Mouse (Mus musculus) frontal cortex, adult (tissue): ENCODE results near the gene 2210407C18Rik.

Source experiments
- ATAC-seq: cut with Nextera tagmentation; 2 replicates; pipeline ENCODE4 v1.9.2; 2017; ENCODE audit warnings: mild to moderate bottlenecking, moderate library complexity, mixed read lengths; ENCODE audit not compliant: low TSS enrichment

2210407C18Rik gene

GRCm38 (mm10) chr11:58615975-58616374 is at the start of gene 2210407C18Rik:
Gene 2210407C18Rik, minus strand, starts transcription at chr11:58616075.
- no peak for ATAC-seq

- ATAC-seq, result no peak
These were observed 42.7 kb upstream of the 2210407C18Rik start, which contains the start of gene Olfr322 for GRCm38 (mm10) chr11:58658596-58658995. Gene Olfr322, plus strand, starts transcription at chr11:58658782.

- ATAC-seq, result no peak
These were observed 39.3 kb upstream of the 2210407C18Rik start for GRCm38 (mm10) chr11:58655151-58655550.

GRCm38 (mm10) chr11:58643350-58643749 is 27.5 kb upstream of the 2210407C18Rik start:
- peak; percentile 55 for ATAC-seq

GRCm38 (mm10) chr11:58641638-58642358 is 25.9 kb upstream of the 2210407C18Rik start:
- no peak for ATAC-seq

- ATAC-seq, result no peak
These were observed 25.2 kb upstream of the 2210407C18Rik start for GRCm38 (mm10) chr11:58641057-58641456.

GRCm38 (mm10) chr11:58640272-58640867 is 24.5 kb upstream of the 2210407C18Rik start, which contains the start of gene Trim58:
Gene Trim58, plus strand, starts transcription at chr11:58640465.
- peak; percentile 34; the same call in 1 of the 2 replicates for ATAC-seq

GRCm38 (mm10) chr11:58638176-58638701 is 22.4 kb upstream of the 2210407C18Rik start:
- no peak for ATAC-seq

GRCm38 (mm10) chr11:58636376-58636977 is 20.6 kb upstream of the 2210407C18Rik start:
- ATAC-seq, result peak; percentile 62; the same call in 1 of the 2 replicates

GRCm38 (mm10) chr11:58634878-58635277 is 19.0 kb upstream of the 2210407C18Rik start:
- ATAC-seq, result no peak

GRCm38 (mm10) chr11:58630401-58630800 is 14.5 kb upstream of the 2210407C18Rik start, which contains the start of gene Olfr323:
Gene Olfr323, minus strand, starts transcription at chr11:58630501.
- ATAC-seq, result no peak

- no peak for ATAC-seq
These were observed 10.3 kb upstream of the 2210407C18Rik start for GRCm38 (mm10) chr11:58626146-58626545.

- ATAC-seq, result peak; percentile 13; the same call in 1 of the 2 replicates
These were observed 2.9 kb upstream of the 2210407C18Rik start for GRCm38 (mm10) chr11:58618793-58619192.

- ATAC-seq, result no peak
These were observed 2.5 kb upstream of the 2210407C18Rik start for GRCm38 (mm10) chr11:58618369-58618768.

GRCm38 (mm10) chr11:58614526-58614925 is 1.3 kb downstream of the 2210407C18Rik start:
- ATAC-seq, result no peak

- ATAC-seq, result no peak
These were observed 2.5 kb downstream of the 2210407C18Rik start for GRCm38 (mm10) chr11:58613359-58613758.

- ATAC-seq, result no peak
These were observed 8.8 kb downstream of the 2210407C18Rik start for GRCm38 (mm10) chr11:58607030-58607429.

- no peak for ATAC-seq
These were observed 9.5 kb downstream of the 2210407C18Rik start for GRCm38 (mm10) chr11:58606177-58606919.

- ATAC-seq, result no peak
These were observed 10.6 kb downstream of the 2210407C18Rik start for GRCm38 (mm10) chr11:58605228-58605627.

GRCm38 (mm10) chr11:58604688-58605087 is 11.2 kb downstream of the 2210407C18Rik start:
- ATAC-seq, result no peak

GRCm38 (mm10) chr11:58602800-58603560 is 12.9 kb downstream of the 2210407C18Rik start:
- no peak for ATAC-seq
